Mouse (Mus musculus) frontal cortex, postnatal 10 days (tissue): ENCODE measurements around the gene Rars.

ENCODE experiments used
- DNase-seq, 2 experiments: peaks; one replicate each; pipeline ENCODE4 v3.0.0; 2022; ENCODE audit warnings: low spot score in 2 of 2, mixed read lengths in 1 of 2

Gene Rars

DNA sequence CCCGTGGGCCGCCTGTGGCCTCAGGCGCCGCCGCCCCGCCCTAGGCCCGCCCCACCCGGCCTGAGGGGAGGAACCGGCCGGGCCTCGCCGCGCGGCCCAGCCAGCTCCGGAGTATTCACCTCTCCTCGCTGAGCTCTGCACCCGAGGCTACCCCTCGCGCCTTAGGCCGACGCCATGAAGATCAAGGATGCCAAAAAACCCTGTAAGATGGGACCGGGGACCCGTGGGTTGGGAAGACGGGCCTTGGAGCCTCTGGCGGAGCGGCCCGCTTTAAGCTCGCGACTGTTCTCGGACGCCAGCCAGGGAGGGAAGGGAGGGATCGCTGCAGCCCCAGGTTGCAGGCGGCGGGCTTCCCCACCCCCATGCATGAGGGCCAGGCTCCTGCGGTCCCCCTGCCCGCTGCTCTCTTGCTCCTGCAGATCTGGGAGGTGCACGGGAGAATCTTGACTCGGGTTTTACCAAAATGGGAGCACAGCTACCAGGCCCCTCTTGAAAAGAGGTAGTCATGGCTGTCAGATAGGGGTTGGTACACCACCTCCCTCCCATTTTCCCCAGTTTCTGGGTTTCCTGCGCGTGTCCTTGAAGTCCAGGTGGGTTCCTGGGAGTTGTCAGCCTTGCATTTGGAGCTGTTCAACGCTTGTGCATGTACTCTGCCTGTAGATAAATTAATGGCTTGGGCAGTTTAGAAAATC, 64.4 kb downstream of the Rars start:
- DNase-seq: peak; percentile 70 to 75

DNA sequence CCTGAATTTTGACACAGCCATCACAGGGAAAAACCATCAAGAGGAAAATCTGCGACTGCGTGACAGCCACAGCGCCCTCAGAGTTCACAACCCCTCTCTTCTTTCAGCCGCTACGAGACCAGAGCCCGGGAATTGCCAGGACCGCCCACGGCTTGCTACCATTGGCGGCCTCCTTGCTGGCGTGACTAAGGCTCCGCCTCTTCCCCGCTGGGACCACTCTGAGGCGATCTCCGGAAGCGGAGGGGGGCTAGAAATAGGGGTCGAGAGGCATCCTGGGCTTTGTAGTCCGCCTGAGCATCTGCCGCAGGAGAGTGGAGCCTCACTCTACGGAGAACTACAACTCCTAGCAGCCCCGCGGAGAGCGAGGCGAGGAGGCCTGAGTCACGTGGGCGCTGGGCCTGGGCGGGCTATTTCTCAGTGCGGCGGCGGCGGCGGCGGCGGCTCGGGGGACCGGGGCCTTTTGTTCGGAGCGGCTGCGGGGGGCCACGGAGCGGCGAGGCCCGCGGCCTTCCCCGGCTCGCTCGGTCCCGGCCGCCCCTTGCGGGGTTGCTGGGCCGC, 65.0 kb downstream of the Rars start, which contains the start of gene Pank3:
TSS of gene Pank3 (plus strand) at position 297 of the 558 bp plus-strand sequence.
- peak; percentile 97 to 98 for DNase-seq

DNA sequence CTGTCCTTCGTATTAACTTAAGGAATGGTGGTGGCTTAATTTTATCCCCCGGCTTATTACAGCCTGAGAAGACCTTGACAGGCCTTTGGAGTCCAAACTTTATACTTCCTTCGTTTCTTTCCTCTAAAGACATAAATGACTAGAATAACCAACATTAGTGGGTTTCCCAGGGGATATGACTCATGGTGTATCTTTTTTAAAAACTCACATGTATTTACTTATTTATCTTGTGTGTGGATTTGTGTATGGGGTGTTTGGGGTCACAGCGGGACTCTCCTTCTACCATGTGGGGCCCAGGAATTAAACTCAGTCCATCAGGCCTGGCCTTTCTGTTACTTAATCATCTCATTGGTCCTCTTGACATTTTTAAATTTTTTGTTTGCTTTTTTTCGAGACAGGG, 67.5 kb downstream of the Rars start:
- no peak for DNase-seq

DNA sequence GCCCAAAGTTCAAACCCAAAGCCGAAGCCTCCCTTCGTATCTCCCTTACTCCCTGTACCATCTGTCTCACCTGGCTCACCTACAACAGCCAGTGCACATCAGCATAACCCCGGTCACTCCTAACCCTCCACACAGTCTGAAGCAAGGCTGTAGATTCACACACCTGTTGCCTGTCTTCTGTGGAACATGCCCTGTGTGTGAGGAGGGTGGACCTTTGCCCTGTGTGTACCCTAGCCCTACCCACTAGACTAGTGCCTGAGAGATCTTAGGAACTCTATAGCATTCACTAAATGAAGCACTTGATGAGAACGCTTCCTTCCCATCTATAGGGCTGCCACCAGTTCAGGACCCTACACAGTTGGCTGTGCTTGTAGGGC, 73.7 kb downstream of the Rars start:
- DNase-seq: no peak

DNA sequence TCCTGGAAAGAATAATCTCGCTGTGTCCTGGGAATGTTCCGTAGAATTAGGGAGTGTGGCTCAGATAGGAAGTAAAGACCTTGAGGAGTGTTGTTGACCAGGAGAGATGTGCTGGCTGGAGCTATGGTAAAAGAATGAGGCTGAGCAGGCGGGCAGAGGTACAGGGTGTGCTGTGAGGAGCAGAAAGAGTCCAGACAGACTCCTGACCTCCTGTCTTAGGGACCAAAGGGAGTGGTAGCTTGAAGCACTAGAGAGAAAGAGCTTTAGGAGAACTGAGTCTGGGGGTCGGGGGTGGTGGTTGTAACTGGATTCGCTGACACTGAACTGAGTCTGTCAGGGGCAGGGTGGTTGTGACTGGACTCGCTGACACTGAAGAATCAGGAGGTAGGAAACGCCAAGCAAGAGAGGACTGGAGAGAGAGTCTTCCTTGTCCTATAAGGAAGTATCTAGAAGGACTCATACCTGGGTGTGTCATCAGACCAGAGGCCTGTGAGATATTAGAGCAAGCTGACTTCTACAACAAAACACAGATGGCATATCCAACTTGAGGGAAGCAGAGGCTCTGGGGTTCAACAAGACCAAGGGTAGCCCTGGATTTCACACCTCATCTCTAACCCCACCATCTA, 74.2 kb downstream of the Rars start:
- no peak for DNase-seq
